Mouse (Mus musculus): ENCODE results near the gene Rnf149.

The Rnf149 gene

GRCm38 (mm10) chr1:39528319-39528718 is 48.9 kb downstream of the Rnf149 start:
- DNase-seq (ENCODE audit: low spot score) = no peak

GRCm38 (mm10) chr1:39527432-39527831 is 49.8 kb downstream of the Rnf149 start:
- peak; percentile 29 for DNase-seq (ENCODE audit: low spot score)

- DNase-seq (ENCODE audit: low spot score) = no peak
These were observed 50.6 kb downstream of the Rnf149 start for GRCm38 (mm10) chr1:39526371-39527167.

GRCm38 (mm10) chr1:39525763-39526162 is 51.4 kb downstream of the Rnf149 start:
- DNase-seq (ENCODE audit: low spot score) = no peak

GRCm38 (mm10) chr1:39522519-39522918 is 54.7 kb downstream of the Rnf149 start:
- DNase-seq (ENCODE audit: low spot score) = no peak

GRCm38 (mm10) chr1:39521326-39521725 is 55.9 kb downstream of the Rnf149 start:
- no peak for DNase-seq (ENCODE audit: low spot score)

- DNase-seq (ENCODE audit: low spot score) = no peak
These were observed 61.8 kb downstream of the Rnf149 start for GRCm38 (mm10) chr1:39515303-39515991.

GRCm38 (mm10) chr1:39512183-39512582 is 65.0 kb downstream of the Rnf149 start:
- DNase-seq (ENCODE audit: low spot score) = no peak

GRCm38 (mm10) chr1:39511775-39512174 is 65.4 kb downstream of the Rnf149 start:
- no peak for DNase-seq (ENCODE audit: low spot score)

- DNase-seq (ENCODE audit: low spot score) = no peak
These were observed 71.6 kb downstream of the Rnf149 start for GRCm38 (mm10) chr1:39505600-39505999.

GRCm38 (mm10) chr1:39504261-39504660 is 72.9 kb downstream of the Rnf149 start:
- DNase-seq (ENCODE audit: low spot score) = no peak

GRCm38 (mm10) chr1:39502817-39503633 is 74.2 kb downstream of the Rnf149 start:
- no peak for DNase-seq (ENCODE audit: low spot score)

Measured in yolk sac, embryonic 10.5 days (tissue).